Comparison of ENCODE assay signal across 8 mouse cellular contexts in the genomic region with DNA sequence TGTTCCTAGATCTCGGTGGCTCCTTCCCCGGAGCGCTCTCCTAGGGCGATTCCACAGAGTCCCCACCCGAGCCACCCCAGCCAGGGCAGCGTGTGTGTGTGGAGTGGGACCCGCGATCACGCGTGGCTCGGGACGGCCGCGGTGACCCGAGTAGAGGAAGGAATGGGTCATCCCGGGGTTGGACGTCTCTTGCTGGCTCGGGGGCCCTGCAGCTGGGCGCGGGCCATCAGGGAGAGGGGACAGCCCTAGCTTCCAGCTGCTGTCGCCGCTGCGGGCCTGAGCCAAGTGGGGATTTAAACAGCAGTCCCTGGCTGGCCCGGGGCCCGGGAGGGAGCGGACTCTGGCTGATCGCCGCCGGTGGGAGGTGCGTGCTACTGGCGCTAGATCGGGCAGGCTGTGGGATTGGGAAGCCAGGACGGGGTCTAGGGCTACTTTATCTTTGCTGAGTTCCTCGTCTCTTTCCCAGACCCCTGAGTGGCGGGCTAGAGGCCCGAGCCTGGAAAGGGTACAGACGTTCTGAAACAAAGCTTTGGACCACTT. TPM values are rescaled to one million over a fixed set of nuclear protein-coding genes. Genes with fewer than 3 reads are reported as not detected.
A peak's percentile ranks its signal among the peaks of the same experiment; 100 is the strongest.
DNase-seq lines count a peak whose midpoint lies in the region; ATAC-seq and TF ChIP-seq lines count a peak whose summit lies in the region.

No protein-coding gene starts in this region.

- peak overlapping the region; percentile 94 for H3K9ac ChIP-seq in embryonic facial prominence, embryonic 12.5 days
- H3K9ac ChIP-seq in heart, adult 2 months (ENCODE audit: low read depth, low read length): peak overlapping the region; percentile 90
- H3K9ac ChIP-seq in limb, embryonic 12.5 days (replicated peaks): peak overlapping the region; percentile 97
- H3K9ac ChIP-seq in midbrain, embryonic 14.5 days (replicated peaks; ENCODE audit: low read length): peak overlapping the region; percentile 90

- intact Hi-C loops in heart, adult 2 months (cut with DNase I): loop anchor here (2.0 to 5.0 kb wide), 4 partner anchors 45 to 151 kb away; no protein-coding TSS in a partner anchor

- H3K4me2 ChIP-seq in embryonic facial prominence, embryonic 12.5 days (replicated peaks): peak overlapping the region; percentile 63
- peak overlapping the region; percentile 64 for H3K4me2 ChIP-seq in limb, embryonic 12.5 days
- H3K4me2 ChIP-seq in midbrain, embryonic 14.5 days (ENCODE audit: low read length): peak overlapping the region; percentile 53

- no peak; the same call in 1 of the 2 replicates for TF ChIP-seq POLR2A in heart, adult 2 months (IDR thresholded peaks at IDR 0.05; ENCODE audit: insufficient read depth, low read depth, low read length)

- no peaks in the 10 kb centered on the region for H3K9me3 ChIP-seq in embryonic facial prominence, embryonic 12.5 days
- no peaks in the 10 kb centered on the region for H3K9me3 ChIP-seq in limb, embryonic 12.5 days
- H3K9me3 ChIP-seq in midbrain, embryonic 14.5 days (ENCODE audit: control insufficient read depth, low read length): no peaks in the 10 kb centered on the region

- under 1% methylated on average over 37 of the region's 37 CpGs for whole genome bisulfite sequencing in embryonic facial prominence, embryonic 12.5 days
- under 1% methylated on average over 37 of the region's 37 CpGs for WGBS in heart, adult 2 months
- under 1% methylated on average over 37 of the region's 37 CpGs for WGBS in limb, embryonic 12.5 days
- WGBS in midbrain, embryonic 14.5 days: under 1% methylated on average over 37 of the region's 37 CpGs

- peak overlapping the region; percentile 96 for H3K27ac ChIP-seq in embryonic facial prominence, embryonic 12.5 days
- peak overlapping the region; percentile 99 for H3K27ac ChIP-seq in heart, adult 2 months
- H3K27ac ChIP-seq in limb, embryonic 12.5 days: peak overlapping the region; percentile 98
- peak overlapping the region; percentile 97 for H3K27ac ChIP-seq in midbrain, embryonic 14.5 days (replicated peaks; ENCODE audit: low read depth, low read length)

- H3K36me3 ChIP-seq in embryonic facial prominence, embryonic 12.5 days: peaks cover 19% of the 10 kb centered on the region
- peaks cover 43% of the 10 kb centered on the region for H3K36me3 ChIP-seq in heart, adult 2 months (ENCODE audit: control insufficient read depth, insufficient read depth, low read length)
- H3K36me3 ChIP-seq in limb, embryonic 12.5 days: peaks cover 29% of the 10 kb centered on the region
- no peaks in the 10 kb centered on the region for H3K36me3 ChIP-seq in midbrain, embryonic 14.5 days (ENCODE audit: control insufficient read depth, insufficient read depth, low read length)

- peak; percentile 24; the same call in 1 of the 2 replicates for TF ChIP-seq CTCF in heart, adult 2 months (IDR thresholded peaks at IDR 0.05)

- ATAC-seq in embryonic facial prominence, embryonic 12.5 days (ENCODE audit: insufficient number of reproducible peaks, insufficient read depth, low FRiP score, low TSS enrichment): peak; percentile 76
- peak; percentile 67 for ATAC-seq in limb, embryonic 12.5 days (ENCODE audit: insufficient number of reproducible peaks, insufficient read depth, low FRiP score, low TSS enrichment, low read depth)
- ATAC-seq in midbrain, embryonic 14.5 days (ENCODE audit: low FRiP score, low TSS enrichment): peak; percentile 78

- peaks cover 25% of the 10 kb centered on the region for H3K4me1 ChIP-seq in embryonic facial prominence, embryonic 12.5 days
- peaks cover 8% of the 10 kb centered on the region for H3K4me1 ChIP-seq in heart, adult 2 months (ENCODE audit: control insufficient read depth, insufficient read depth, low read length)
- H3K4me1 ChIP-seq in limb, embryonic 12.5 days (replicated peaks): peaks cover 32% of the 10 kb centered on the region
- H3K4me1 ChIP-seq in midbrain, embryonic 14.5 days (ENCODE audit: control insufficient read depth, insufficient read depth, low read length): peaks cover 32% of the 10 kb centered on the region

- H3K4me3 ChIP-seq in embryonic facial prominence, embryonic 12.5 days: peak overlapping the region; percentile 88
- peak overlapping the region; percentile 100 for H3K4me3 ChIP-seq in heart, adult 2 months
- H3K4me3 ChIP-seq in limb, embryonic 12.5 days (replicated peaks): peak overlapping the region; percentile 88
- H3K4me3 ChIP-seq in midbrain, embryonic 14.5 days (replicated peaks; ENCODE audit: low read depth, low read length): peak overlapping the region; percentile 88

- H3K27me3 ChIP-seq in embryonic facial prominence, embryonic 12.5 days: no peaks in the 10 kb centered on the region
- H3K27me3 ChIP-seq in heart, adult 2 months (ENCODE audit: control insufficient read depth, insufficient read depth, low read length): no peaks in the 10 kb centered on the region
- no peaks in the 10 kb centered on the region for H3K27me3 ChIP-seq in limb, embryonic 12.5 days
- no peaks in the 10 kb centered on the region for H3K27me3 ChIP-seq in midbrain, embryonic 14.5 days (ENCODE audit: control insufficient read depth, insufficient read depth, low read length)

- TF ChIP-seq EP300 in heart, adult 2 months (IDR thresholded peaks at IDR 0.05; ENCODE audit: insufficient read depth, low read depth, low read length): no peak

- peak; percentile 90 for DNase-seq in 3134 (ENCODE audit: extremely low read depth, insufficient read length, low spot score)
- DNase-seq in adrenal gland, postnatal 36 days: peak; percentile 96 to 97
- peak; percentile 95 to 97 for DNase-seq in heart, adult 2 months
- DNase-seq in kidney, adult 8-10 months: peak; percentile 89 to 93
- peak; percentile 85 for DNase-seq in midbrain, embryonic 14.5 days
- DNase-seq in spleen, postnatal 10 days (ENCODE audit: low spot score in 2 of 2): peak; percentile 75 to 79

- H3K79me2 ChIP-seq in heart, adult 2 months (replicated peaks; ENCODE audit: control insufficient read depth, insufficient read depth, low read length): peaks cover 1% of the 10 kb centered on the region

RNA-seq across cellular contexts. Expression of a gene that starts 0.8 kb away (rescaled TPM):
- 10 to 100 TPM; 28.3 to 59.7 TPM for total RNA-seq in adrenal gland, postnatal 36 days (2021)
- 19.6 and 23.0 TPM in 2 replicates for polyA plus RNA-seq in embryonic facial prominence, embryonic 12.5 days (2016; fragmentation: Nextera tagmentation; extraction: Ambion mirVana)
- total RNA-seq in heart, adult 2 months (2021): 10 to 100 TPM; 13.6 to 14.0 TPM
- polyA plus RNA-seq in heart, adult 2 months (2012; rRNA removed): 7.5 and 9.8 TPM in 2 replicates
- 21.4 and 24.2 TPM in 2 replicates for polyA plus RNA-seq in limb, embryonic 12.5 days (2016; fragmentation: Nextera tagmentation; extraction: Ambion mirVana)
- 12.7 and 19.4 TPM in 2 replicates for polyA plus RNA-seq in midbrain, embryonic 14.5 days (2014; fragmentation: Nextera tagmentation; extraction: Ambion mirVana)

Comparison
In these comparisons a context has a peak if more than half of its experiments do, and no peak if none do; other contexts are left out.
1. Peak in every context shown above with its lines: DNase-seq, ATAC-seq, H3K4me3 ChIP-seq and H3K27ac ChIP-seq.